Mouse (Mus musculus) right cerebral cortex, postnatal 14 days (tissue): Measurements from ENCODE around the gene Micall2.

ENCODE experiments used
- DNase-seq: peaks from one replicate; pipeline ENCODE4 v3.0.0; 2022

Micall2 gene

GRCm38 (mm10) chr5:139674940-139675706 lies 61.0 kb downstream of the Micall2 start:
- DNase-seq, result no peak

GRCm38 (mm10) chr5:139669380-139669779 lies 66.8 kb downstream of the Micall2 start:
- peak; percentile 23 for DNase-seq

- DNase-seq, result peak; percentile 67
Observed at GRCm38 (mm10) chr5:139668494-139668893, 67.6 kb downstream of the Micall2 start.

- DNase-seq, result no peak
Observed at GRCm38 (mm10) chr5:139666496-139666895, 69.6 kb downstream of the Micall2 start.

- DNase-seq, result no peak
Observed at GRCm38 (mm10) chr5:139665375-139665774, 70.8 kb downstream of the Micall2 start.

- no peak for DNase-seq
Observed at GRCm38 (mm10) chr5:139661713-139662112, 74.4 kb downstream of the Micall2 start.

- peak; percentile 17 for DNase-seq
Observed at GRCm38 (mm10) chr5:139659307-139659706, 76.8 kb downstream of the Micall2 start.

- no peak for DNase-seq
Observed at GRCm38 (mm10) chr5:139658865-139659264, 77.3 kb downstream of the Micall2 start.

GRCm38 (mm10) chr5:139657959-139658602 lies 78.1 kb downstream of the Micall2 start:
- no peak for DNase-seq
